Mouse (Mus musculus) hindbrain, embryonic 11.5 days (tissue): ENCODE results near the gene Msh4. TPM values are rescaled to one million over a fixed set of nuclear protein-coding genes. Genes with fewer than 3 reads are reported as not detected.
A peak's percentile ranks its signal among the peaks of the same experiment; 100 is the strongest.

ENCODE experiments used
- ATAC-seq: fragments of 200-750 bp; cut with Nextera tagmentation; 2 replicates; pipeline ENCODE4 v1.8.0; 2017; ENCODE audit warnings: mild to moderate bottlenecking, moderate TSS enrichment, moderate library complexity; ENCODE audit not compliant: low FRiP score
- DNase-seq: peaks from one replicate; pipeline ENCODE4 v3.0.0-alpha.2; 2015; ENCODE audit warnings: low spot score
- H3K27ac ChIP-seq: fragments of 300-500 bp; sonication (generic); 2 replicates; pipeline ENCODE4 v1.5.1; 2014; ENCODE audit warnings: mild to moderate bottlenecking, low read depth, low read length
- H3K27me3 ChIP-seq: fragments of 300-500 bp; sonication (generic); 2 replicates; pipeline ENCODE4 v1.6.1; 2014; ENCODE audit warnings: mild to moderate bottlenecking, low read length, moderate library complexity, mixed read lengths; ENCODE audit not compliant: control insufficient read depth, insufficient read depth
- H3K36me3 ChIP-seq: fragments of 300-500 bp; sonication (generic); 2 replicates; pipeline ENCODE4 v1.6.1; 2014; ENCODE audit warnings: mild to moderate bottlenecking, low read length, moderate library complexity, mixed read lengths; ENCODE audit not compliant: control insufficient read depth, insufficient read depth
- H3K4me1 ChIP-seq: fragments of 300-500 bp; sonication (generic); replicated peaks from 2 replicates; pipeline ENCODE4 v1.6.1; 2014; ENCODE audit warnings: low read length, mixed read lengths; ENCODE audit not compliant: control insufficient read depth, insufficient read depth
- H3K4me2 ChIP-seq: fragments of 300-500 bp; sonication (generic); replicated peaks from 2 replicates; pipeline ENCODE4 v1.6.1; 2014; ENCODE audit warnings: mild to moderate bottlenecking, low read depth, low read length
- H3K4me3 ChIP-seq: fragments of 300-500 bp; sonication (generic); 2 replicates; pipeline ENCODE4 v1.5.1; 2014; ENCODE audit warnings: low read depth, low read length
- H3K9ac ChIP-seq: fragments of 300-500 bp; sonication (generic); 2 replicates; pipeline ENCODE4 v1.6.1; 2014; ENCODE audit warnings: low read depth, low read length
- H3K9me3 ChIP-seq: fragments of 300-500 bp; sonication (generic); 2 replicates; pipeline ENCODE4 v1.6.1; 2016; ENCODE audit warnings: low read length; ENCODE audit not compliant: control insufficient read depth
- WGBS: fragments of 180-500 bp; shearing (Covaris S2); extraction: QIAGEN DNeasy Blood & Tissue Kit; methylation state at CpG from one replicate; pipeline ENCODE4 v1.1.7; 2014; 5-methylcytosine and 5-hydroxymethylcytosine counted together
- polyA plus RNA-seq: library from polyadenylated mRNA; unstranded; fragments of >200 nt; fragmentation: Nextera tagmentation; extraction: Ambion mirVana; gene quantifications from 2 replicates; pipeline ENCODE4 v1.2.1, GENCODE M21; 2014

Gene Msh4
- polyA plus RNA-seq, 1 experiment from 2014 or later, result 0.05 TPM

DNA sequence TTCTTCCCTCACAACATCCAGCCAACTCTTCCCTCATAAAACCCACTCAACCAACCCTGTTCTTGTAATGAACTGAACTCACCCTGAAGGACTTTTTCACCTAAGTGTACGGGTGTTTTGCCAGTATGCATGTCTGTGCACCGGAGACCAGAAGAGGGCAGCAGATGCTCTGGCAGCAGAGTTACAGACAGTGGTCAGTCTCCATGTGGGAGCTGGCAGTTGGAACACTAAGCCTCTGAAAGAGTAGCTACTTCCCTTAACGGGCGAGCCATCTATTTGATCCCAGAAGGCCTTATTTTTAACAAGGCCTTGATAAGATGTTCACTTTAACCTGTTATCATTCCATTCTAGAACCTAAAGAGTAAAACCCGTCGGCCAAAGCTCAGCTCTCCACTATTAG lies 1.4 kb downstream of the Msh4 start:
- 68% methylated on average over 6 of the region's 6 CpGs for WGBS
- H3K36me3 ChIP-seq, result peaks cover 8% of the 10 kb centered on the region
- ATAC-seq, result peak; percentile 56; the same call in 1 of the 2 replicates

DNA sequence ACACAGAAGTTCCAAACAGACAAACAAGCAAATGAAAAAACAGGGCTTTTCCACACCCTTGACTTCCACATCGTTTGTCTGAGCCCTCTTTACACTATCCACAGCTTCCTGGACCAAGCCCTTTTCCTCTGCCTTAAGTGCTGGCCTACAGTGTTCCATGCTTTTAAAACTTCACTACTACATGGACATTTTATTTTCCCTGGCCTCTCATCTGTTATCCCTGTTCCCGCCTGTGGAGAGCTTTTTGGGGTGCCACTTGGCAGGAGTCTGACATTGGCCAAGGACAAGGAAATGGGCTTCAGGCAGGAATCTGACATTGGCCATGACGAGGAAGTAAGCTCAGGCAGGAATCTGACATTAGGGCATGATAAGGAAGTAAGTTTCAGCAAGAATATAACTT lies 3.3 kb downstream of the Msh4 start:
- DNase-seq (no peak), ATAC-seq (no peak)
- Histone ChIP-seq H3K27me3 (no peaks in the 10 kb centered on the region), H3K4me1 (no peaks in the 10 kb centered on the region), H3K9me3 (no peaks in the 10 kb centered on the region), H3K27ac (no peak overlapping the region), H3K4me2 (no peak overlapping the region), H3K36me3 (peaks cover 5% of the 10 kb centered on the region), H3K9ac (no peak overlapping the region), H3K4me3 (no peak overlapping the region)
- 76% methylated on average over 3 of the region's 3 CpGs for WGBS

More for the DNA sequence above, 1.4 kb downstream of the Msh4 start:
- Histone ChIP-seq H3K4me2 (no peak overlapping the region), H3K9ac (no peak overlapping the region), H3K27me3 (no peaks in the 10 kb centered on the region), H3K4me3 (no peak overlapping the region), H3K27ac (no peak overlapping the region), H3K9me3 (no peaks in the 10 kb centered on the region), H3K4me1 (no peaks in the 10 kb centered on the region)
- peak; percentile 58 for DNase-seq

DNA sequence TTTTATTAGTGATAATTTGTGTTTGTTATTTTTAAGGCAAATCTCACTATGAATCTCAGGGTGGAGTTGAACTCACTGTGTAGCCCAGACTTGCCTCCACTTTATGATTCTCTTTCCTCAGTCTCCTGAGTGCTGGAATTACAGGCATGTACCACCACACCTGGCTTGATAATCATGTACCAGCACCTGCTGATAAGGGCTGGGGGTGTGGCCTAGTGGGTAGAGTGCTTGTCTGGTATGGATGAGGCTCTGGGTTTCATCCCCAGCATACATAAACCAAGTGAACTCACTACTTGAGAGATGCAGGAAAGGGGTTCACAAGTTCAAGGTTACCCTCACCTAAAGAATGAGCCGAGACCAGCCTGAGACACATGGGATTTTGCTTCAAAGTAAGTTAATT lies 4.0 kb downstream of the Msh4 start:
- Histone ChIP-seq H3K27me3 (no peaks in the 10 kb centered on the region), H3K27ac (no peak overlapping the region), H3K9ac (no peak overlapping the region), H3K36me3 (peaks cover 5% of the 10 kb centered on the region), H3K4me1 (no peaks in the 10 kb centered on the region), H3K4me2 (no peak overlapping the region), H3K9me3 (no peaks in the 10 kb centered on the region), H3K4me3 (no peak overlapping the region)
- DNase-seq, result no peak
- no peak for ATAC-seq
- WGBS, result 87% methylated on average over 1 of the region's 1 CpGs

DNA sequence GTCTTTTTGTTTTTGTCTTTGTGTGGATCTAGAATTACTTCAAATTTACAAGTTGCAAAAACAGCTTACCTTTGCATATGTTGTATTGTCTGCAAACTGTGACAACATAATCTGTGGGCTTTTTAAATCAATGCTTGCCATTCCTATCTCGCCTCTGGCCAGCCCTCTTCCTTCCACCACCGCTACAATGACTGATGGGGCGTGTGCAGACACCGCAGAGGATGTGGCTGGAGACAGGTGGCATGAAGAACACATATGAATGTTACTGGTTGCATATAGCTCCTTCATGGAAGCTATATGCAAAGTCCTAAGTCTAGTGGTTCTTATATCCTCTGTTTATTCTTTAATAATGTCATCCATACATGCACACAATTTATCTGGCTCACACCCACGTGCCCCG lies 8.7 kb downstream of the Msh4 start:
- DNase-seq (no peak), ATAC-seq (no peak)
- Histone ChIP-seq H3K9ac (no peak overlapping the region), H3K27ac (no peak overlapping the region), H3K4me1 (no peaks in the 10 kb centered on the region), H3K4me2 (no peak overlapping the region), H3K27me3 (no peaks in the 10 kb centered on the region), H3K4me3 (no peak overlapping the region), H3K36me3 (no peaks in the 10 kb centered on the region), H3K9me3 (no peaks in the 10 kb centered on the region)
- WGBS, result 79% methylated on average over 6 of the region's 6 CpGs

DNA sequence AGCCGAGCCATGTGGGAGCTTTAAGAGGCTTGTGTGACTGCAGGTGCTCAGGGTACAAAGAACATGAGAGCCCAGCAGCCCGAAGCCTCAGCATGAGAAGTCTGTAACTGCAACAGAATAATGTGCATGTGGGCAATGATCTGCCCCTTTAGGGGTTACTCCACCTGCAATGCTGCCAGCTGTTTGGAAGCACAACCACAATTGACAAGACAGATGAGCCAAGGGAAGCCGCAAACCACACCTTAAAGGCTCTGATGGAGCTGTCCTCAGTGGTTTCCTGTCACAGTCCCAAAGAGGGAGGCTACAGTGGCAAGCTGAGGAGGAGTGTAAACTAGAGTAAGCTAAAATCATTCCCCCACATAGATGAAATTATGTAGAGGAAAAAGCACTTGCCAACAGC lies 10.5 kb downstream of the Msh4 start:
- no peaks in the 10 kb centered on the region for H3K27me3 ChIP-seq
- H3K9ac ChIP-seq, result no peak overlapping the region
- no peak overlapping the region for H3K27ac ChIP-seq
- H3K4me2 ChIP-seq, result no peak overlapping the region
- WGBS, result 84% methylated on average over 3 of the region's 3 CpGs
- H3K9me3 ChIP-seq, result no peaks in the 10 kb centered on the region
- H3K36me3 ChIP-seq, result no peaks in the 10 kb centered on the region
- H3K4me3 ChIP-seq, result no peak overlapping the region
- no peak for DNase-seq
- no peak for ATAC-seq
- no peaks in the 10 kb centered on the region for H3K4me1 ChIP-seq

DNA sequence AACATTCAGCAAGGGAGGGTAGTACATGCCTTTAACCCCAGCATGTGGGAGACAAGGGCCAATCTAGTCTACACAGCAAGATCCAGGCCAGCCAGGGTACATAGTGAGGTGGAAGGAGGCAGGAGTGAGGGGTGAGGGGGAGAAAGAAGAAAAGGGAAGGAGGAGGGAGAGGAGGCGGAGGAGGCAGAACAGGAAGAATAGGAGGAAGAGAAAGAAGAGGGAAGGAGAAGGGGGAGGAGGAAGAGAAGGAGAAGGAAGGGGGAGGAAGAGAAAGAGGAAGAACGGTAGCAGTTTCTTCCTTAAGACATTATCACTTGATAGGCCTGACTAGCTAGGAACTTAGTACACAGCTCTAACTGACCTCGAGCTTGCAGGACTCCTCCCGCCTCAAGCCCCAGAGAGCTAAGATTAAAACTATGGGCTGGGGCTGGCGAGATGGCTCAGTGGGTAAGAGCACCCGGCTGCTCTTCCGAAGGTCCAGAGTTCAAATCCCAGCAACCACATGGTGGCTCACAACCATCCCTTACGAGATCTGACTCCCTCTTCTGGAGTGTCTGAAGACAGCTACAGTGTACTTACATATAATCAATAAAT lies 16.7 kb downstream of the Msh4 start:
- WGBS, result 79% methylated on average over 7 of the region's 8 CpGs
- no peak overlapping the region for H3K4me3 ChIP-seq
- DNase-seq (no peak), ATAC-seq (no peak)
- no peak overlapping the region for H3K9ac ChIP-seq
- no peaks in the 10 kb centered on the region for H3K27me3 ChIP-seq
- no peak overlapping the region for H3K4me2 ChIP-seq
- no peaks in the 10 kb centered on the region for H3K4me1 ChIP-seq
- H3K9me3 ChIP-seq, result no peaks in the 10 kb centered on the region
- H3K27ac ChIP-seq, result no peak overlapping the region
- no peaks in the 10 kb centered on the region for H3K36me3 ChIP-seq

DNA sequence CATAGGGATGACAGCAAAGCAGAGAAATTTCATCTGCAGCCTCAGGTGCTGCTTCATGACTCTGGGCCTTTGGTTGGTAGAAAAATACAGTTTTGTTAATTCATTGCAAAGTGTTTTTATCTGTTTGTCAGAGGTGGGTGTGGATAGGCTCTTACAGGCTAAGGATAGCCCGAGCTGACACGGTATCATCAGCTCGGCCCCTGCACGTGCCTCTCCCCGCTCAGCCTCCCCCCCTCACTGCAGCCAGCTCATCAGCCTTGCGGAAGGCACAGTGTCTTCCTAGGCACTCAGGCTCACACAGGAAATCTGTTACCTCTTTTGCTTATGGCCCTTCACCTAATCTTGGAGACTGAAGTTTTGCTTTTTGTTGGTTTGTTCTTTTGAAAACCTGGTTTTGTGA lies 17.8 kb downstream of the Msh4 start:
- WGBS, result 75% methylated on average over 6 of the region's 6 CpGs
- no peak for ATAC-seq
- H3K9me3 ChIP-seq, result no peaks in the 10 kb centered on the region

DNA sequence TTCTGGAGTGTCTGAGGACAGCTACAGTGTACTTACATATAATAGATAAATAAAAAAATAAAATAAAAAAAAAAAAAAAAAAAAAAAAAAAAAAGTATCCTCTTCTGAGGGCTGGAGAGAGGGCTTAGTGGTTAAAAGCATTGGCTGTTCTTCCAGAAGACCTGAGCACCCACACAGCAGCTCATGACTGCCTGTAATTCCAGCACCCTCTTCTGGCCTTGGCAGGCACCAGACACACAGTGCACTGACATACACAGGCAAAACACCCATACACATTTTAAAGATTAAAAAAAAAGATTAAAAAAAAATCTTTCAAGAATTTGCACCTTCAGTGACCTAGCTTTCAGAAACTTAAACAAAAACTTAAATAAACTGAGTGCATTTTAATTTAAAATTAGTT lies 19.6 kb downstream of the Msh4 start:
- no peaks in the 10 kb centered on the region for H3K4me1 ChIP-seq

More for the DNA sequence above, 17.8 kb downstream of the Msh4 start:
- DNase-seq, result no peak
- Histone ChIP-seq H3K9ac (no peak overlapping the region), H3K27me3 (no peaks in the 10 kb centered on the region), H3K36me3 (no peaks in the 10 kb centered on the region), H3K27ac (no peak overlapping the region), H3K4me1 (no peaks in the 10 kb centered on the region), H3K4me3 (no peak overlapping the region), H3K4me2 (no peak overlapping the region)

DNA sequence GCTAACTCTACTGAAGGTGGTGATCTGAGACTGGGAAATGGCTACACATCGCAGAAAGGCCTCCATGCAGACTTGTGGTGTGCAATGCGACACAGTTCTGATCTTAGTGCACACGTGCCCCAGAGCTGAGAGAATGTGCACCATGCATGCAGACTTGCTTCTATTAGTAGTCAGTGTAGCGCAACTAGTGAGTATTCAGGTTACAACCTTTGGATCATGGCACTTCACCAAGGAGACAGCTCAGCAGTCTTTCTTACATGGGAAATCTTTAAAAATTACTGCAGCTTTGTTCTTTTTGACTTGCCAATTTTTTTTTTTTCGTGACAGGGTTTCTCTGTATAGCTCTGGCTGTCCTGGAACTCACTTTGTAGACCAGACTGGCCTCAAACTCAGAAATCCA lies 34.5 kb downstream of the Msh4 start:
- no peak overlapping the region for H3K4me2 ChIP-seq
- ATAC-seq (no peak), DNase-seq (no peak)
- no peaks in the 10 kb centered on the region for H3K27me3 ChIP-seq
- no peak overlapping the region for H3K4me3 ChIP-seq
- H3K9ac ChIP-seq, result no peak overlapping the region
- no peaks in the 10 kb centered on the region for H3K4me1 ChIP-seq
- H3K27ac ChIP-seq, result no peak overlapping the region
- WGBS, result 87% methylated on average over 5 of the region's 5 CpGs
- no peaks in the 10 kb centered on the region for H3K9me3 ChIP-seq
- no peaks in the 10 kb centered on the region for H3K36me3 ChIP-seq

More for the DNA sequence above, 19.6 kb downstream of the Msh4 start:
- ATAC-seq, result no peak
- Histone ChIP-seq H3K4me3 (no peak overlapping the region), H3K9me3 (no peaks in the 10 kb centered on the region), H3K27ac (no peak overlapping the region), H3K36me3 (no peaks in the 10 kb centered on the region), H3K4me2 (no peak overlapping the region), H3K9ac (no peak overlapping the region), H3K27me3 (no peaks in the 10 kb centered on the region)
- no peak for DNase-seq
